In genomic region chr7:112040271-112040670, GRCm38 (mm10) we compare ENCODE assay signal across 22 mouse cellular contexts. TPM values are rescaled to one million over a fixed set of nuclear protein-coding genes. Genes with fewer than 3 reads are reported as not detected.
DNase-seq lines count a peak whose midpoint lies in the region; ATAC-seq and TF ChIP-seq lines count a peak whose summit lies in the region.
"Had no signal": no experiment of that assay in that cellular context is flagged by ENCODE, and none has a peak within 500 bp of the region (broad histone marks: within the 10 kb centered on the region; RNA-seq: fewer than 3 reads in every experiment).

No protein-coding gene starts in this region.

- no peak overlapping the region for H3K4me3 ChIP-seq in gastrocnemius, adult 2 months
- H3K4me3 ChIP-seq in heart, embryonic 16.5 days (ENCODE audit: low read length) = no peak overlapping the region
- H3K4me3 ChIP-seq in lung, embryonic 16.5 days (ENCODE audit: low read length) = no peak overlapping the region
- H3K4me3 ChIP-seq: embryonic facial prominence, embryonic 12.5 days; left cerebral cortex, adult 2 months; midbrain, embryonic 13.5 days; neural tube, embryonic 13.5 days had no signal

- DNase-seq in gastrocnemius, adult 2 months = no peak
- no peak for DNase-seq in gastrocnemius, postnatal 10 days
- DNase-seq in heart, postnatal 10 days = no peak
- DNase-seq in lung, postnatal 14 days = no peak
- DNase-seq in kidney, postnatal 14 days = no peak
- DNase-seq: cerebellum, adult 18-20 months; cerebellum, postnatal 14 days; forebrain, postnatal 0 days; gastrocnemius, postnatal 36 days; heart, postnatal 4 days; kidney, adult 18-20 months; lung, adult 2 months had no signal

- peak overlapping the region; percentile 21 for H3K4me2 ChIP-seq in heart, embryonic 16.5 days (ENCODE audit: low read depth, low read length)
- no peak overlapping the region for H3K4me2 ChIP-seq in lung, embryonic 16.5 days (ENCODE audit: low read depth, low read length)
- H3K4me2 ChIP-seq: embryonic facial prominence, embryonic 12.5 days; hindbrain, embryonic 14.5 days; midbrain, embryonic 13.5 days; neural tube, embryonic 13.5 days had no signal

- no peak for TF ChIP-seq CTCF in gastrocnemius, adult 2 months (IDR thresholded peaks at IDR 0.05)

- intact Hi-C loops in gastrocnemius, adult 2 months (cut with DNase I) = no loop called here
- intact Hi-C loops in heart, postnatal 10 days (cut with DNase I) = no loop called here

- H3K4me1 ChIP-seq in heart, embryonic 16.5 days (ENCODE audit: control insufficient read depth, insufficient read depth, low read length) = peaks cover 41% of the 10 kb centered on the region
- peaks cover 18% of the 10 kb centered on the region for H3K4me1 ChIP-seq in lung, embryonic 16.5 days (replicated peaks; ENCODE audit: control insufficient read depth, insufficient read depth, low read length)

- ATAC-seq in heart, embryonic 16.5 days (replicated peaks; ENCODE audit: extremely low read depth, insufficient read depth, low FRiP score) = 0 out of 2 replicates have a peak, but pooled peaks have one; percentile 25
- no peak for ATAC-seq in lung, embryonic 16.5 days (ENCODE audit: low read depth)
- peak; percentile 40; the same call in 1 of the 2 replicates for ATAC-seq in monocyte, adult 5-6 weeks (replicated peaks; ENCODE audit: insufficient number of reproducible peaks, low FRiP score, low TSS enrichment, poor library complexity, severe bottlenecking)
- ATAC-seq: CD4-positive, CD25-positive, alpha-beta regulatory T cell, adult 4 months; forebrain, postnatal 0 days; inflammation-experienced regulatory T-cells, adult 6 months; midbrain, embryonic 13.5 days had no signal

- no peaks in the 10 kb centered on the region for H3K9me3 ChIP-seq in heart, embryonic 16.5 days (replicated peaks; ENCODE audit: control insufficient read depth, low read length)
- no peaks in the 10 kb centered on the region for H3K9me3 ChIP-seq in lung, embryonic 16.5 days (ENCODE audit: control insufficient read depth, low read length)
- H3K9me3 ChIP-seq: embryonic facial prominence, embryonic 12.5 days; midbrain, embryonic 13.5 days; neural tube, embryonic 13.5 days had no signal

- H3K27me3 ChIP-seq in heart, embryonic 16.5 days (ENCODE audit: control insufficient read depth, insufficient read depth, low read length) = no peaks in the 10 kb centered on the region
- no peaks in the 10 kb centered on the region for H3K27me3 ChIP-seq in lung, embryonic 16.5 days (ENCODE audit: control insufficient read depth, insufficient read depth, low read depth, low read length)
- H3K27me3 ChIP-seq: embryonic facial prominence, embryonic 12.5 days; midbrain, embryonic 13.5 days; neural tube, embryonic 13.5 days had no signal

- peak overlapping the region; percentile 36; the same call in 1 of the 2 replicates for H3K27ac ChIP-seq in gastrocnemius, adult 2 months
- H3K27ac ChIP-seq in heart, embryonic 16.5 days (ENCODE audit: low read length) = peak overlapping the region; percentile 43
- peak overlapping the region; percentile 39; the same call in 1 of the 2 replicates for H3K27ac ChIP-seq in lung, embryonic 16.5 days (ENCODE audit: low read length)
- H3K27ac ChIP-seq: embryonic facial prominence, embryonic 12.5 days; hindbrain, embryonic 14.5 days; left cerebral cortex, adult 2 months; midbrain, embryonic 13.5 days; neural tube, embryonic 13.5 days had no signal

- H3K36me3 ChIP-seq in heart, embryonic 16.5 days (ENCODE audit: control insufficient read depth, insufficient read depth) = no peaks in the 10 kb centered on the region
- no peaks in the 10 kb centered on the region for H3K36me3 ChIP-seq in lung, embryonic 16.5 days (ENCODE audit: control insufficient read depth, insufficient read depth, low read length)
- H3K36me3 ChIP-seq: embryonic facial prominence, embryonic 12.5 days; midbrain, embryonic 13.5 days; neural tube, embryonic 13.5 days had no signal

- H3K9ac ChIP-seq in heart, embryonic 16.5 days (ENCODE audit: low read length) = no peak overlapping the region
- H3K9ac ChIP-seq in lung, embryonic 16.5 days (ENCODE audit: low read length) = no peak overlapping the region
- H3K9ac ChIP-seq: embryonic facial prominence, embryonic 12.5 days; forebrain, postnatal 0 days; hindbrain, embryonic 14.5 days; midbrain, embryonic 13.5 days; neural tube, embryonic 13.5 days had no signal

RNA-seq across cellular contexts. Expression of gene Usp47, which starts 17.0 kb away (rescaled TPM):
- total RNA-seq in gastrocnemius, adult 2 months (2021) = 100 to 1,000 TPM; 209 to 221 TPM
- 100 to 1,000 TPM; 141 to 151 TPM for total RNA-seq in gastrocnemius, postnatal 10 days (2021)
- 56.4 and 62.7 TPM in 2 replicates for polyA plus RNA-seq in heart, embryonic 16.5 days (2015; fragmentation: Nextera tagmentation; extraction: Ambion mirVana)
- 10 to 100 TPM; 74.5 to 86.4 TPM for total RNA-seq in heart, postnatal 10 days (2021)
- polyA plus RNA-seq in lung, embryonic 16.5 days (2015; fragmentation: Nextera tagmentation; extraction: Ambion mirVana) = 64.6 and 71.5 TPM in 2 replicates
- total RNA-seq in monocyte, adult 5-6 weeks (2017) = 128 to 156 TPM (median 131 TPM) in 3 replicates
